Mouse (Mus musculus): ENCODE results near the gene Scmh1. TPM values are rescaled to one million over a fixed set of nuclear protein-coding genes. Genes with fewer than 3 reads are reported as not detected.

The Scmh1 gene
- polyA plus RNA-seq, 1 experiment, result 12.0 TPM

DNA sequence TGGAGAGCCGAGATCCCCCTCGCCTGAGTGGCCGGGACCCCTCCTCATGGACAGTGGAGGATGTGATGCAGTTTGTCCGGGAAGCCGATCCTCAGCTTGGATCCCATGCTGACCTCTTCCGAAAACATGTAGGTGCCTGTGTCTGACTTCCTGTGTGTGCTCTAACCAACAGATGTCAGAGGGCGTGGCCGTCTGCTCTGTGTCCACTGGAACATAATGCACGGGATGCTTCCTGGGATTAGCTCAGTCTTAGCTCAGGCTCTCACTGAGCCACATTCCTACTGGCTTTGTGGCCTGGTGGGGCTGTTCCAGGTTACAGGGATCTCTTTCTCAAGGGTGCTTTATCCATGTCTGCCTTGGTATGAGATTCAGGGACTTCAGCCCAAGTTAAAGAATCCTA is 123.1 kb downstream of the Scmh1 start:
- Histone ChIP-seq H3K27me3 (ENCODE audit: control insufficient read depth, insufficient read depth, low read length) (no peaks in the 10 kb centered on the region), H3K36me3 (ENCODE audit: control insufficient read depth, insufficient read depth, low read length) (peaks cover 12% of the 10 kb centered on the region), H3K4me3 (ENCODE audit: extremely low read depth, insufficient read depth, insufficient read length) (no peak overlapping the region), H3K27ac (ENCODE audit: insufficient read depth, low read length) (no peak overlapping the region), H3K4me1 (ENCODE audit: control insufficient read depth, insufficient read depth, insufficient read length) (no peaks in the 10 kb centered on the region)
- WGBS, result 92% methylated on average over 9 of the region's 9 CpGs
- no peak for TF ChIP-seq CTCF (IDR thresholded peaks at IDR 0.05; ENCODE audit: extremely low read depth, insufficient read depth, insufficient read length, insufficient replicate concordance)
- no peak for DNase-seq (ENCODE audit: low read depth in 1 of 2, low spot score in 2 of 2)

DNA sequence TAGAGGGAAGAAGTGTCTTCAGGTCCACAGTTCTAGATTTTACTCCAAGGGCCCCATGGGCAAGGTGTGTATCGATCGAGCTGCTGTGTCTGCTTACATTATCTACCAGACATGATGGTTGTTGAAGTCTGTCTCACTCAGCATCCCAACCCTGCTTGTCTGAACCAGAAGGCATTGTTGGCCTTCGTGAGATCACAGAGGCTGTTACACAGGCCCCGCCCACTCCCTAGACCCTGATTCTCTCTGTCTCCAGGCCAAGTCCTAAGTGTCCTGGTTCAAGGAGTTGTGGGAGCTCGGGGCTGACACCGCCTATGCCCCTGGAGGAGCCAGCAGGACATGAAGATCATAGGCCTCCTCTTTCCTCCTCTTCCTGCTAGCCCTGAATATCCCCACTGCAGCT is 126.9 kb downstream of the Scmh1 start, which contains the start of gene Slfnl1:
Gene Slfnl1 (plus strand): TSS at position 246 of the 400 bp plus-strand sequence.
- TF ChIP-seq CTCF (IDR thresholded peaks at IDR 0.05; ENCODE audit: extremely low read depth, insufficient read depth, insufficient read length, insufficient replicate concordance) (no peak), POLR2A (IDR thresholded peaks at IDR 0.05; ENCODE audit: low read depth, low read length) (no peak)
- Histone ChIP-seq H3K27ac (ENCODE audit: insufficient read depth, low read length) (no peak within 1 kb of the TSS), H3K4me3 (ENCODE audit: extremely low read depth, insufficient read depth, insufficient read length) (no peak within 1 kb of the TSS), H3K36me3 (ENCODE audit: control insufficient read depth, insufficient read depth, low read length) (peaks cover 10% of the 10 kb centered on the region), H3K27me3 (ENCODE audit: control insufficient read depth, insufficient read depth, low read length) (no peaks in the 10 kb centered on the region), H3K4me1 (ENCODE audit: control insufficient read depth, insufficient read depth, insufficient read length) (no peaks in the 10 kb centered on the region)
- WGBS, result 88% methylated on average over 6 of the region's 6 CpGs
- DNase-seq (ENCODE audit: low read depth in 1 of 2, low spot score in 2 of 2), result no peak

DNA sequence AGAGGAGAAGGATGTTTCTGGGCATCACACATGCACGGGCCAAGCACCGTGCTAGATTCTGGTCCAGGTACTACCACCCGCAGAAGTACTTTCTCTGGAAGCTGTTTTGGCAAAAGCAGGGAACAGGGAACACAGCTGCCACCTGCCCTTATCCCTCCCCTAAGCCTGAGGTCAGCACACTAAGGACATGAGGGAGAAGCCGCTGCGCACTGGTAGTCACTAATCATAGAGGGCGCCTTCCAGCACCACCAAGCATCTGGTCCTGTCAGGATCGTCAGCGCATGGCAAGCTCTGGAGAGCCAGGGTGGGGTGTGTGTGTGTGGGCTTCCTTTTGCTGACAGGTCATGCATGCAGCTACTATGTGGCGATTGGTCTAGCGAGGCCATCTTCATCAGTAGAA is 133.6 kb downstream of the Scmh1 start:
- 95% methylated on average over 10 of the region's 10 CpGs for WGBS
- no peak for DNase-seq (ENCODE audit: low read depth in 1 of 2, low spot score in 2 of 2)
- Histone ChIP-seq H3K27me3 (ENCODE audit: control insufficient read depth, insufficient read depth, low read length) (no peaks in the 10 kb centered on the region), H3K4me1 (ENCODE audit: control insufficient read depth, insufficient read depth, insufficient read length) (no peaks in the 10 kb centered on the region), H3K27ac (ENCODE audit: insufficient read depth, low read length) (no peak overlapping the region), H3K36me3 (ENCODE audit: control insufficient read depth, insufficient read depth, low read length) (peaks cover 22% of the 10 kb centered on the region), H3K4me3 (ENCODE audit: extremely low read depth, insufficient read depth, insufficient read length) (no peak overlapping the region)
- no peak for TF ChIP-seq CTCF (IDR thresholded peaks at IDR 0.05; ENCODE audit: extremely low read depth, insufficient read depth, insufficient read length, insufficient replicate concordance)
- no peak for TF ChIP-seq POLR2A (IDR thresholded peaks at IDR 0.05; ENCODE audit: low read depth, low read length)

DNA sequence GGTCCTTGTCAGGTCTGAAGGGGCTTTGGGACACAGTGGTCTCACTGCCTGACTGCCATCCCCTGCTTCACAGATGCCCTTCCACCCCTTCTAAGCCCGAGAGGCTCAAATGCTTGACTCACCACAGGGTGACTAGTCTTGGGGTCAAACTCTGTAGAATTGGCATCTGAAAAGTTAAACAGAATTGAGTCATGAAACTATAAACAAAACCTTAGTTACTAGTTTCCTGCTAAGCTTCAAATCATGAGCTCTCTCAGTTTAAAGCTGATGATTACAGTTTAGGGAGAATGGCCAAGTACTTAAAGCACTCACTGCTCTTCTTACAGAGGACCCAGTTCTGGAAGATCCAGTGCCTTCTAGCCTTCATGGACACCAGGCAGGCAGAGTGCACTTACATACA is 139.8 kb downstream of the Scmh1 start:
- H3K27ac ChIP-seq (ENCODE audit: insufficient read depth, low read length), result no peak overlapping the region
- WGBS, result 100% methylated on average over 1 of the region's 1 CpGs
- DNase-seq (ENCODE audit: low read depth in 1 of 2, low spot score in 2 of 2), result no peak
- no peaks in the 10 kb centered on the region for H3K27me3 ChIP-seq (ENCODE audit: control insufficient read depth, insufficient read depth, low read length)
- H3K36me3 ChIP-seq (ENCODE audit: control insufficient read depth, insufficient read depth, low read length), result peaks cover 43% of the 10 kb centered on the region
- H3K4me1 ChIP-seq (ENCODE audit: control insufficient read depth, insufficient read depth, insufficient read length), result no peaks in the 10 kb centered on the region
- H3K4me3 ChIP-seq (ENCODE audit: extremely low read depth, insufficient read depth, insufficient read length), result no peak overlapping the region
- TF ChIP-seq CTCF (IDR thresholded peaks at IDR 0.05; ENCODE audit: extremely low read depth, insufficient read depth, insufficient read length, insufficient replicate concordance) (no peak), POLR2A (IDR thresholded peaks at IDR 0.05; ENCODE audit: low read depth, low read length) (no peak)

DNA sequence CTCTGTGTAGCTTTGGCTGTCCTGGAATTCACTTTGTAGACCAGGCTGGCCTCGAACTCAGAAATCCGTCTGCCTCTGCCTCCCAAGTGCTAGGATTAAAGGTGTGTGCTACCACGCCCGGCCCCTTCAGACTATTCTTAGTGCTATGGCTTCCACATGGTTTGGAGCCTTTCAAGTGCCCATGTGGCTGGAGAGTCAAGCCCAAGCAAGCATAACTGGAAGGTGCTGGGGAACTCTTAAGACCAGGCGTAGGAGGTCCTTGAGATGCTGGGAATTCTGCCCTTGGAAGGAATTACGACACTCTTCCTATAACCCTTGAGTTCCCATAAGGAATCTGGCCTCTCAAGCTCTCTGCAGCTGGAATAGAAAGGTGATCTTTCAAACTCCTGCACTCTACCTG is 151.5 kb downstream of the Scmh1 start:
- 94% methylated on average over 6 of the region's 6 CpGs for WGBS
- H3K36me3 ChIP-seq (ENCODE audit: control insufficient read depth, insufficient read depth, low read length), result peaks cover 42% of the 10 kb centered on the region
- no peaks in the 10 kb centered on the region for H3K4me1 ChIP-seq (ENCODE audit: control insufficient read depth, insufficient read depth, insufficient read length)
- H3K27ac ChIP-seq (ENCODE audit: insufficient read depth, low read length), result no peak overlapping the region
- no peaks in the 10 kb centered on the region for H3K27me3 ChIP-seq (ENCODE audit: control insufficient read depth, insufficient read depth, low read length)
- TF ChIP-seq POLR2A (IDR thresholded peaks at IDR 0.05; ENCODE audit: low read depth, low read length), result no peak
- TF ChIP-seq CTCF (IDR thresholded peaks at IDR 0.05; ENCODE audit: extremely low read depth, insufficient read depth, insufficient read length, insufficient replicate concordance), result no peak
- no peak overlapping the region for H3K4me3 ChIP-seq (ENCODE audit: extremely low read depth, insufficient read depth, insufficient read length)
- no peak for DNase-seq (ENCODE audit: low read depth in 1 of 2, low spot score in 2 of 2)

DNA sequence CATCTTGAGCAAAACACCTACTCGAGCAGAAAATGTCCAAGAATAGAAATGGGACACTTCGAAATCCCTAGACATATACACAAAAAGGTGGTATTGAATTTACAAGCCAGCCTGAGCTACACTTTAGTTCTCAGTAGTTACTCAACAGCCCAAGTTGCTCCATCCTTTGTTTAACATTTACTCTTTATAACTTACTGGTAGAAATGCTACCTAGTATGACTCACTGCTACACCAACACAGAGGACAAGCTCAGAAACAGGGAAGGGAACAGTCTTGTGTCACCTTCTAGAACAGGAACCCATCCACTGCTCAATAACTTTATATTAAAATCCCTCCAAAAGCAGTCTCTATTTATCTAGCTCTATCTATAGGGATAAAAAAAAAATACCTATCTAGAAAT is 160.6 kb downstream of the Scmh1 start:
- H3K27ac ChIP-seq (ENCODE audit: insufficient read depth, low read length), result no peak overlapping the region
- peaks cover 9% of the 10 kb centered on the region for H3K36me3 ChIP-seq (ENCODE audit: control insufficient read depth, insufficient read depth, low read length)
- no peak overlapping the region for H3K4me3 ChIP-seq (ENCODE audit: extremely low read depth, insufficient read depth, insufficient read length)
- no peaks in the 10 kb centered on the region for H3K4me1 ChIP-seq (ENCODE audit: control insufficient read depth, insufficient read depth, insufficient read length)
- no peak for DNase-seq (ENCODE audit: low read depth in 1 of 2, low spot score in 2 of 2)
- WGBS, result 92% methylated on average over 2 of the region's 2 CpGs
- H3K27me3 ChIP-seq (ENCODE audit: control insufficient read depth, insufficient read depth, low read length), result 0 out of 2 replicates have a peak, but pooled peaks cover 2% of the 10 kb centered on the region
- no peak for TF ChIP-seq CTCF (IDR thresholded peaks at IDR 0.05; ENCODE audit: extremely low read depth, insufficient read depth, insufficient read length, insufficient replicate concordance)
- TF ChIP-seq POLR2A (IDR thresholded peaks at IDR 0.05; ENCODE audit: low read depth, low read length), result no peak

DNA sequence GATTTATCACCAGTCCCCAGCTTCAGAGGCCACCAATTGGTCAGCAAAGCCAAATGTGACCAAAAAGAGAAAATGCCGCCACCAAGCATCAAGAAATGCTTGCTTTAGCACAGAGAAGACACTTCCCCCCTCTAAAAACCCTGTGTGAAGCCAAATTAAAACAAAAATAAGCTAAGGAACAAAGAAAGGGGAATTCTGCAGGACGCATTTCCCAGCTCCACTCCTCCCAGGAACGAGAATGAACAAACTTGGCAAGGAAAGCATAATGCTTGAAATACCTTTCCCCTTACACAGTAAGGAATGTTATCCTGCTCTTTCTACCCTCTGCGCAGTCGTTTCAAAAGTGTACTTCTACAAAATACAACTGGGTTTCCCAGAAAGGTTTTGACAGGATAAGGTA is 162.9 kb downstream of the Scmh1 start:
- WGBS, result 83% methylated on average over 5 of the region's 5 CpGs
- no peaks in the 10 kb centered on the region for H3K4me1 ChIP-seq (ENCODE audit: control insufficient read depth, insufficient read depth, insufficient read length)
- DNase-seq (ENCODE audit: low read depth in 1 of 2, low spot score in 2 of 2), result no peak
- 0 out of 2 replicates have a peak, but pooled peaks cover 2% of the 10 kb centered on the region for H3K27me3 ChIP-seq (ENCODE audit: control insufficient read depth, insufficient read depth, low read length)
- TF ChIP-seq CTCF (IDR thresholded peaks at IDR 0.05; ENCODE audit: extremely low read depth, insufficient read depth, insufficient read length, insufficient replicate concordance) (no peak), POLR2A (IDR thresholded peaks at IDR 0.05; ENCODE audit: low read depth, low read length) (no peak)
- no peak overlapping the region for H3K27ac ChIP-seq (ENCODE audit: insufficient read depth, low read length)
- H3K4me3 ChIP-seq (ENCODE audit: extremely low read depth, insufficient read depth, insufficient read length), result no peak overlapping the region
- H3K36me3 ChIP-seq (ENCODE audit: control insufficient read depth, insufficient read depth, low read length), result peaks cover 2% of the 10 kb centered on the region; the same call in 1 of the 2 replicates
